Comparison of ENCODE assay signal across 10 mouse cellular contexts in genomic region chr1:60862951-60863461, GRCm38 (mm10). TPM values are rescaled to one million over a fixed set of nuclear protein-coding genes. Genes with fewer than 3 reads are reported as not detected.
DNase-seq lines count a peak whose midpoint lies in the region; ATAC-seq and TF ChIP-seq lines count a peak whose summit lies in the region.
"Had no signal": no experiment of that assay in that cellular context is flagged by ENCODE, and none has a peak within 500 bp of the region (broad histone marks: within the 10 kb centered on the region; RNA-seq: fewer than 3 reads in every experiment).

No protein-coding gene starts in this region.

- peak; percentile 55 for ATAC-seq in lung, embryonic 14.5 days (ENCODE audit: insufficient read depth)

- 24% methylated on average over 13 of the region's 13 CpGs for WGBS in lung, embryonic 14.5 days

- intact Hi-C loops in gastrocnemius, postnatal 14 days (cut with DNase I; ENCODE audit: low total_unique reads), result no loop called here

- no peak for TF ChIP-seq CTCF in lung, embryonic 14.5 days (IDR thresholded peaks at IDR 0.05; ENCODE audit: low read depth)

- H3K36me3 ChIP-seq in lung, embryonic 14.5 days (ENCODE audit: insufficient read depth), result no peaks in the 10 kb centered on the region

- H3K9me3 ChIP-seq in lung, embryonic 14.5 days (ENCODE audit: low read depth, low read length), result no peaks in the 10 kb centered on the region

- H3K4me1 ChIP-seq in lung, embryonic 14.5 days (ENCODE audit: insufficient read depth), result no peaks in the 10 kb centered on the region; the same call in 1 of the 2 replicates

- peak; percentile 27 for DNase-seq in layer of hippocampus, adult 9-11 months
- no peak for DNase-seq in layer of hippocampus, postnatal 36 days
- peak; percentile 54 for DNase-seq in gastrocnemius, postnatal 14 days
- DNase-seq in kidney, adult 8-10 months, result peak; percentile 7 to 11
- DNase-seq in lung, embryonic 14.5 days, result peak; percentile 61
- no peak for DNase-seq in urinary bladder, adult 18-20 months (ENCODE audit: low spot score in 2 of 2)
- no peak for DNase-seq in cerebellum, adult 11 months
- DNase-seq in cerebellum, adult 8-10 months, result no peak

- no peak overlapping the region for H3K9ac ChIP-seq in lung, embryonic 14.5 days

- peak overlapping the region; percentile 12; the same call in 1 of the 2 replicates for H3K27ac ChIP-seq in lung, embryonic 14.5 days (ENCODE audit: low read depth)

- no peak overlapping the region for H3K4me3 ChIP-seq in lung, embryonic 14.5 days (ENCODE audit: low read depth, low read length)

- H3K4me2 ChIP-seq in lung, embryonic 14.5 days, result peak overlapping the region; percentile 37

- no peaks in the 10 kb centered on the region for H3K27me3 ChIP-seq in lung, embryonic 14.5 days (ENCODE audit: insufficient read depth, low read length)

RNA-seq across cellular contexts. Expression of gene Ctla4, which starts 23.8 kb away (rescaled TPM):
- not detected for total RNA-seq in layer of hippocampus, postnatal 36 days (2021)
- not detected for total RNA-seq in gastrocnemius, postnatal 14 days (2021)
- not detected in 2 replicates for polyA plus RNA-seq in lung, embryonic 14.5 days (2014; fragmentation: Nextera tagmentation; extraction: Ambion mirVana)
- polyA plus RNA-seq: gonadal fat pad, adult 2 months; stomach, embryonic 14.5 days had no signal

Comparison
In these comparisons a context has a peak if more than half of its experiments do, and no peak if none do; other contexts are left out.
1. DNase-seq: peak in layer of hippocampus, adult 9-11 months (single experiment), gastrocnemius, postnatal 14 days (single experiment), kidney, adult 8-10 months (2 of 2) and lung, embryonic 14.5 days (single experiment); none in layer of hippocampus, postnatal 36 days (0 of 2), urinary bladder, adult 18-20 months (0 of 2), cerebellum, adult 11 months (single experiment) and cerebellum, adult 8-10 months (single experiment).